Mouse (Mus musculus) liver, adult 2 months (tissue): Measurements from ENCODE around the gene Mcu. TPM values are rescaled to one million over a fixed set of nuclear protein-coding genes. Genes with fewer than 3 reads are reported as not detected.

ENCODE experiments used
- DNase-seq: peaks from one replicate; pipeline ENCODE4 v3.0.0-alpha.2; 2011; ENCODE audit warnings: low read depth, low spot score; ENCODE audit errors: extremely low read depth
- H3K27ac ChIP-seq: fragments of 200-500 bp; replicated peaks from 2 replicates; pipeline ENCODE4 v1.5.1; 2012; ENCODE audit warnings: low read depth, mild to moderate bottlenecking, control low read depth, inconsistent platforms, low read length; ENCODE audit not compliant: insufficient read depth
- H3K27me3 ChIP-seq: fragments of 200-500 bp; 2 replicates; pipeline ENCODE4 v1.6.1; 2012; ENCODE audit warnings: mild to moderate bottlenecking, moderate library complexity, low read length, inconsistent platforms; ENCODE audit not compliant: control insufficient read depth, insufficient read depth
- H3K36me3 ChIP-seq: fragments of 200-500 bp; 2 replicates; pipeline ENCODE4 v1.6.1; 2012; ENCODE audit warnings: low read length, inconsistent platforms; ENCODE audit not compliant: control insufficient read depth, insufficient read depth
- H3K4me1 ChIP-seq: fragments of 200-500 bp; 2 replicates; pipeline ENCODE4 v1.6.1; 2011; ENCODE audit warnings: low read length; ENCODE audit not compliant: control insufficient read depth, insufficient read depth
- H3K4me3 ChIP-seq: fragments of 200-500 bp; 2 replicates; pipeline ENCODE4 v1.5.1; 2011; ENCODE audit warnings: low read depth, mild to moderate bottlenecking, control low read depth, low read length, moderate library complexity; ENCODE audit not compliant: insufficient read depth
- H3K79me2 ChIP-seq: fragments of 200-500 bp; 2 replicates; pipeline ENCODE4 v1.6.1; 2012; ENCODE audit warnings: inconsistent platforms, mild to moderate bottlenecking, low read length, moderate library complexity; ENCODE audit not compliant: control insufficient read depth, insufficient read depth
- H3K9ac ChIP-seq: fragments of 200-500 bp; 2 replicates; pipeline ENCODE4 v1.6.1; 2012; ENCODE audit warnings: low read depth, mild to moderate bottlenecking, control low read depth, inconsistent platforms, low read length
- CTCF ChIP-seq: fragments of 200-500 bp; IDR thresholded peaks from 2 replicates; pipeline ENCODE4 v1.5.1; 2011; ENCODE audit warnings: low read depth, low read length, control low read depth
- POLR2A ChIP-seq: fragments of 200-500 bp; IDR thresholded peaks from 2 replicates; pipeline ENCODE4 v1.6.1; 2011; ENCODE audit warnings: low read length, control low read depth; ENCODE audit not compliant: insufficient read depth; ENCODE audit errors: extremely low read depth
- WGBS: fragments of 180-500 bp; shearing (Covaris S2); methylation state at CpG from one replicate; pipeline ENCODE4 v1.1.7; 2018; 5-methylcytosine and 5-hydroxymethylcytosine counted together
- polyA plus RNA-seq: library from polyadenylated mRNA; depleted of rRNA; stranded (reverse); fragments of >200 nt; gene quantifications from 2 replicates; pipeline ENCODE4 v1.2.3, GENCODE M21; 2012
- total RNA-seq: library from RNA; depleted of rRNA; stranded (reverse); fragments of >200 nt; gene quantifications from 2 replicates; pipeline ENCODE4 v1.2.3, GENCODE M21; 2014

Gene Mcu
- total and polyA plus RNA-seq, 2 experiments: 11.5 to 12.9 TPM

DNA sequence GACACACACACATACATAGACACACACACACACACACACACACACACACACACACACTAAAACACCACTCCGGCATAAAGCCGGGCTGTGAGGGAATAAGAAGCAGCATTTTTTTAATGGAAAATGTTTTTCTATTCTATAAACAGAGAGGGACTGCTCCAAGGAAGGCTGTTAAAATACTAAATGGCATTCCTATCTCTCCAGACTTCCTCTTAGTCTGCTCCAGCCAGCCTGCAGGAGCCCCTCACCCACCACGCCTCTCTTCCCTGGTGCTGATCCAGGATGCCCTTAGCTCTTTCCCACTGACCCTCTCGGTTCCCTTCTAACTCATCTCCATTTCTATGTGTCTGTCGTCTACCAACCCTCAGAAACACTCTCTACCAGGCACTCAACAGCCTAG is 44.5 kb downstream of the Mcu start:
- H3K27me3 ChIP-seq: no peaks in the 10 kb centered on the region
- WGBS: 82% methylated on average over 5 of the region's 5 CpGs
- no peaks in the 10 kb centered on the region; the same call in 1 of the 2 replicates for H3K4me1 ChIP-seq
- H3K27ac ChIP-seq: peak overlapping the region; percentile 10
- no peak overlapping the region for H3K4me3 ChIP-seq
- peaks cover 19% of the 10 kb centered on the region; the same call in 1 of the 2 replicates for H3K79me2 ChIP-seq
- no peaks in the 10 kb centered on the region for H3K36me3 ChIP-seq
- no peak for TF ChIP-seq POLR2A
- TF ChIP-seq CTCF: no peak
- no peak for DNase-seq
- H3K9ac ChIP-seq: no peak overlapping the region

- Histone ChIP-seq H3K36me3 (no peaks in the 10 kb centered on the region), H3K27ac (peak overlapping the region; percentile 10), H3K27me3 (no peaks in the 10 kb centered on the region), H3K9ac (no peak overlapping the region), H3K4me3 (no peak overlapping the region), H3K4me1 (no peaks in the 10 kb centered on the region; the same call in 1 of the 2 replicates), H3K79me2 (peaks cover 17% of the 10 kb centered on the region; the same call in 1 of the 2 replicates)
- WGBS: 63% methylated on average over 4 of the region's 4 CpGs
- DNase-seq: peak; percentile 34
- no peak for TF ChIP-seq POLR2A
- TF ChIP-seq CTCF: no peak
Measured at GRCm38 (mm10) chr10:59571273-59571672, 45.2 kb downstream of the Mcu start.

DNA sequence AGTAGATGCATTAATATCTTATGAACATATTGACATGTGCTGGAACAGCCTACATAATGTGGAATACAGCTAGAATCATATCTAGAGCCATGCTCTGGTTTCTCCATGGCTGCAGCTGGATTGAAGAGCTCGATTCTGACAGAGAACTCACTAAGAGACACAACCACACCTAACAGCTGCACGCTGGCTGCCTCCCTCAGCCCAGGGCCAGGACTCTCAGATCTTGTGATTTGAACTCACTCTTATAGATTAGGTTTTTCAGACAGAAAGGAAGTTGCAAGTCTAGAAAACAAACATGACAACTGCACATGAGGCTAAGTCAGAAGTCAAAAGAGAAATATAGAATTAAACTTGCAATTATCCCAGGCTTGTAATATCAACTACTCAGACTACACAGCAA is 45.7 kb downstream of the Mcu start:
- no peaks in the 10 kb centered on the region; the same call in 1 of the 2 replicates for H3K4me1 ChIP-seq
- peaks cover 14% of the 10 kb centered on the region; the same call in 1 of the 2 replicates for H3K79me2 ChIP-seq
- no peak overlapping the region for H3K9ac ChIP-seq
- no peaks in the 10 kb centered on the region for H3K27me3 ChIP-seq
- H3K4me3 ChIP-seq: no peak overlapping the region
- TF ChIP-seq POLR2A: no peak
- no peak for TF ChIP-seq CTCF
- no peaks in the 10 kb centered on the region for H3K36me3 ChIP-seq
- 84% methylated on average over 2 of the region's 2 CpGs for whole genome bisulfite sequencing
- H3K27ac ChIP-seq: 0 out of 2 replicates have a peak overlapping the region, but pooled peaks have one; percentile 7
- no peak for DNase-seq

- Histone ChIP-seq H3K9ac (no peak overlapping the region), H3K4me1 (no peaks in the 10 kb centered on the region; the same call in 1 of the 2 replicates), H3K27me3 (no peaks in the 10 kb centered on the region), H3K27ac (no peak overlapping the region), H3K4me3 (no peak overlapping the region), H3K36me3 (no peaks in the 10 kb centered on the region), H3K79me2 (peaks cover 13% of the 10 kb centered on the region; the same call in 1 of the 2 replicates)
- WGBS: 79% methylated on average over 6 of the region's 6 CpGs
- DNase-seq: no peak
- TF ChIP-seq POLR2A (no peak), CTCF (no peak)
Measured at GRCm38 (mm10) chr10:59570360-59570759, 46.1 kb downstream of the Mcu start.

GRCm38 (mm10) chr10:59569481-59569869 is 47.0 kb downstream of the Mcu start:
- H3K4me1 ChIP-seq: no peaks in the 10 kb centered on the region; the same call in 1 of the 2 replicates
- H3K79me2 ChIP-seq: peaks cover 8% of the 10 kb centered on the region; the same call in 1 of the 2 replicates
- no peaks in the 10 kb centered on the region for H3K27me3 ChIP-seq
- no peak overlapping the region for H3K9ac ChIP-seq
- 98% methylated on average over 1 of the region's 1 CpGs for WGBS
- no peaks in the 10 kb centered on the region for H3K36me3 ChIP-seq
- H3K4me3 ChIP-seq: no peak overlapping the region
- H3K27ac ChIP-seq: no peak overlapping the region
- TF ChIP-seq POLR2A (no peak), CTCF (no peak)
- no peak for DNase-seq

DNA sequence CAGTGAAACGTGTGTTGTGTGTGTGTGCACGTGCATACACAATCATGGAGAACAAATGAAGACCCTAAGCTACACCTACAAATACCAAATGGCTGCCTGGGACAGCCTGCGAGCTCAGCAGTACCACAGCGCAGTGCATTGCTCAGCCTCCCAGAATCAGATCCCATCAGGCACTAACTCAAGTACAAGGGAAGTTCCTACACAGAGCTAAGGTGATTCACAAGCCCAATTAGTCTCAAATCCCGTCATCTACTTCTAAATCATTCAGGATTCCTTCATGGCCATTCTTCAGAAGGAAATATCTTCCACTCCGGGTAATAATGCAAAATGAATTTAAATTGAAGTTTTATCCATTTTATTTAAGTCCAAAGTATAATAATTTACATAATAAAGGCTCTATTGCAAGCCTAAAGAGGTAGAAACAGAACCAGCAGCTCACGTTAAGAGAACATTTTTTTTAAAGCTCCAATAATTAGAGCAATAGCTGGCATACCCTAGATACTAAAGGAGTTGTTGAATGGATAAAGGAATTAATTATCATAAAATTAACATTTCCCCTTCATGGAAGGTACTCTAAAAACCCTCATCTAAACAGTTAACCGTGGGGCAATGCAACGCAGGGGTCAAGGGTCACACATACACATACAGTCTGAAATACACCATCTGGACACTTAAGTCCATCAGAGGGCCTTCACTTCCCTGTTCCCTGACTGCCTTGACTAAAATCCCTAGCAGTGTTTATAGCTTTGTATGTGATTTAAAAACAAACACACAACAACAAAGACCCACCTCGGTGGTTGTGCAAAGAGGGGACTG is 47.6 kb downstream of the Mcu start:
- Histone ChIP-seq H3K79me2 (peaks cover 3% of the 10 kb centered on the region; the same call in 1 of the 2 replicates), H3K4me1 (no peaks in the 10 kb centered on the region; the same call in 1 of the 2 replicates), H3K27me3 (no peaks in the 10 kb centered on the region), H3K36me3 (no peaks in the 10 kb centered on the region), H3K4me3 (no peak overlapping the region), H3K9ac (no peak overlapping the region), H3K27ac (no peak overlapping the region)
- WGBS: 78% methylated on average over 10 of the region's 10 CpGs
- TF ChIP-seq POLR2A: no peak
- TF ChIP-seq CTCF: no peak
- DNase-seq: no peak
